Mouse (Mus musculus): ENCODE measurements at regions not wholly inside any gene's neighbourhood (a gene's known extent, or its start where the extent isn't known, plus 50 kb on each side); places are given as distances from the start of the nearest gene placed in this dataset.

GRCm38 (mm10) chr9:73173589-73174247 lies 60.5 kb downstream of the Rsl24d1 start:
- DNase-seq (ENCODE audit: low spot score): no peak

- no peak for DNase-seq (ENCODE audit: low spot score)
These were observed 63.4 kb downstream of the Rsl24d1 start for GRCm38 (mm10) chr9:73176645-73177044.

- DNase-seq (ENCODE audit: low spot score): no peak
These were observed 70.1 kb downstream of the Rsl24d1 start for GRCm38 (mm10) chr9:73183356-73183755.

- no peak for DNase-seq (ENCODE audit: low spot score)
These were observed 71.7 kb downstream of the Rsl24d1 start for GRCm38 (mm10) chr9:73184908-73185307.

- no peak for DNase-seq (ENCODE audit: low spot score)
These were observed 79.1 kb downstream of the Rsl24d1 start for GRCm38 (mm10) chr9:73192271-73192785.

- no peak for DNase-seq (ENCODE audit: low spot score)
These were observed 85.2 kb downstream of the Rsl24d1 start for GRCm38 (mm10) chr9:73198261-73199085.

GRCm38 (mm10) chr9:73223111-73223510 lies 109.9 kb downstream of the Rsl24d1 start:
- DNase-seq (ENCODE audit: low spot score): no peak

GRCm38 (mm10) chr9:73240188-73240587 lies 127.0 kb downstream of the Rsl24d1 start:
- DNase-seq (ENCODE audit: low spot score): no peak

GRCm38 (mm10) chr9:73242521-73243308 lies 129.5 kb downstream of the Rsl24d1 start:
- no peak for DNase-seq (ENCODE audit: low spot score)

- DNase-seq (ENCODE audit: low spot score): no peak
These were observed 131.0 kb downstream of the Rsl24d1 start for GRCm38 (mm10) chr9:73244177-73244576.

- no peak for DNase-seq (ENCODE audit: low spot score)
These were observed 132.3 kb downstream of the Rsl24d1 start for GRCm38 (mm10) chr9:73245524-73245923.

GRCm38 (mm10) chr9:73258171-73258570 lies 144.9 kb downstream of the Rsl24d1 start:
- DNase-seq (ENCODE audit: low spot score): no peak

GRCm38 (mm10) chr9:73258640-73259039 lies 145.4 kb downstream of the Rsl24d1 start:
- no peak for DNase-seq (ENCODE audit: low spot score)

GRCm38 (mm10) chr9:73262711-73263110 lies 149.5 kb downstream of the Rsl24d1 start:
- DNase-seq (ENCODE audit: low spot score): no peak

- DNase-seq (ENCODE audit: low spot score): no peak
These were observed 157.0 kb downstream of the Rsl24d1 start for GRCm38 (mm10) chr9:73270249-73270648.

GRCm38 (mm10) chr9:73272614-73273013 lies 159.4 kb downstream of the Rsl24d1 start:
- no peak for DNase-seq (ENCODE audit: low spot score)

- no peak for DNase-seq (ENCODE audit: low spot score)
These were observed 160.5 kb downstream of the Rsl24d1 start for GRCm38 (mm10) chr9:73273681-73274080.

GRCm38 (mm10) chr9:73275671-73276070 lies 162.4 kb downstream of the Rsl24d1 start:
- DNase-seq (ENCODE audit: low spot score): no peak

- no peak for DNase-seq (ENCODE audit: low spot score)
These were observed 182.1 kb downstream of the Rsl24d1 start for GRCm38 (mm10) chr9:73295287-73295686.

- DNase-seq (ENCODE audit: low spot score): no peak
These were observed 189.1 kb downstream of the Rsl24d1 start for GRCm38 (mm10) chr9:73302156-73302918.

GRCm38 (mm10) chr9:73317048-73317447 lies 203.8 kb downstream of the Rsl24d1 start:
- DNase-seq (ENCODE audit: low spot score): no peak

Measured in adipocyte (in vitro differentiated cells).